Mouse (Mus musculus) heart, adult 2 months (tissue): ENCODE results near the gene Nol9.

Experiments
- CTCF ChIP-seq: fragments of 200-600 bp; IDR thresholded peaks from 2 replicates; pipeline ENCODE4 v1.8.1; 2022; ENCODE audit warnings: antibody characterized with exemption, mild to moderate bottlenecking, moderate library complexity
- EP300 ChIP-seq: fragments of 200-500 bp; IDR thresholded peaks from 2 replicates; pipeline ENCODE4 v1.6.1; 2011; ENCODE audit warnings: low read depth, low read length, control low read depth; ENCODE audit not compliant: insufficient read depth
- POLR2A ChIP-seq: fragments of 200-500 bp; IDR thresholded peaks from 2 replicates; pipeline ENCODE4 v1.6.1; 2011; ENCODE audit warnings: mild to moderate bottlenecking, low read depth, low read length, control low read depth; ENCODE audit not compliant: insufficient read depth

- no peak for TF ChIP-seq CTCF
- no peak for TF ChIP-seq EP300
- TF ChIP-seq POLR2A, result no peak
Measured at GRCm38 (mm10) chr4:152090191-152090590, 51.1 kb downstream of the Nol9 start.
